Mouse (Mus musculus): ENCODE measurements around the gene Rnf186. TPM values are rescaled to one million over a fixed set of nuclear protein-coding genes. Genes with fewer than 3 reads are reported as not detected.
"Not testable (repeated sequence)": the region's sequence is repeated elsewhere in the genome, so short reads cannot be mapped to it uniquely, and the experiment has no call there.

Gene Rnf186
- polyA plus RNA-seq, 2 experiments from 2014 or later: not detected

DNA sequence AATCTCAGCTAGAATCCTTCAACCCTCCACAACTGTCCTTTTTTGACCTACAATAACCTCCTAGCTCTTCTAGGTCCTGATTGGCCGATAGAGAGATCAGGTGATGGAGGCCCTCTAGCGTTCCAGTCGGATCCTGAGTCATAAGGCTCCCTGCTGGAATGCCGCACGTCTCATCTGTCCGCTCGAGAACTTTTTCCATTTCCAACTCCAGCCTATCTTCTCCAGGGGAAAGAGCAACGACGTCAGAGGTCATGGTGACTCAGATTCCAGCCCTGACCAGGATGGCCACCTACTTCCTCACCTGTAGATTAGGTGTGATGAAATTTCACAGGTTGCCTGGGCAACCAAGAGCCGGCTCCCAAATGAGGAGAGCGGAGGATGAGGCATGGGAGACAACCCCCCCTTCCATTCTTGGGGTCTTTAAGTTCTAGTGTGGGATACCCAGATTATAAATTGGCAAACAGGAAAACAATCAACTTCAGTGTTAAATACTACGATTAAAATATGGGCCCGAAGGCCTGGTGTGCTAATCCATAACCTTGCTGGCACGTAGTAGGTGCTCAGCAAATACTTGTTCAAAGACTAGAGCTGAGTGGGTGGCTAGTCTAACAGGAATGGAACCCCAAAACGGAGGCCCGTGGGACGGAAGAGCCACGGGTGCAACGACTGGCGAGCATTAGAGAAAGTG, 5.4 kb downstream of the Rnf186 start:
- ATAC-seq: peak; percentile 17

DNA sequence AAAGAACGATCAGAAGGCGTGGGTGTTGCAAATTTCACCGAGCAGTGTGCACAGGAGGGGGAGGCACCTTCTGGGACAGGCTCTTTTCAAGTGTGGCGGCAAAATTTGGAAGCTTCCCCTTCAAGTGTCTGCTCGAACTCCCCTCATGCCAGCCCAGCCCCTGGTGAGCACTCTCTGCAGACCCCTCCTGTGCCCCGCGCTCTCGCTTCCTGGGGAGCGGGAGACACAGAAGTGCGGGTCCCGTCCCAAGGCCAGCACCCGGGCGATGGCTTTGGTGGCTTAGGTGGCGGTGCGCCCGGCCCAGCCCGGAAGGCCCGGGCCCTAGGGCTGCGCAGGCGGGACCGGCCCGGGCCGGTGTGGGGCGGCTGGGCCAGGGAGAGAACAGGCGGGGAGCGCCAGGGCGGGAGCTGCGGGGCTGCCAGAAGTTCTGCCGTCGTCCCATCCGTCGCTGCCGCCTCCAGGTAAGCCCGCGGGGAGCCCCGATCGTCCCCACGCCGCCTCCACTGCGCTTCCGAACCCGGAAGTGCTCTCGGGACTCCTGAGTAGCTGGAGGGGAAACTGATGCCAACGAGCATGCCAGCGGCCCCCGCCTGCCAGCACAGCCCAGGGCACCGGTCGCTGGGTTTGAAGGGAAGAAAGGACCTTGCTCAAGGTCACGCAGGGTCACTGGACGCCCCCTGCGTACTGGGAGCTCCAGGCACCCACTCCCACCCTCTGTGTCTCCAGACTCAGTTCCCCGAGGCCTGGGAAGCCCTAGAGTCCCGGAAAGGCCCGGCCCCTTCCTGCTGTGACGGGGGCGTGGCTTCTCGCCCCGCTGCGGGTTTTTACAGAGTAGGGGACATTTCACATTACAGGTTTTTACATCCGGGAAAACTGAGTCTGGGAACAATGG, 6.2 kb downstream of the Rnf186 start, which contains the start of gene Tmco4:
TSS of gene Tmco4 (plus strand) at position 62 of the 892 bp plus-strand sequence.
- peak; percentile 94 for ATAC-seq

DNA sequence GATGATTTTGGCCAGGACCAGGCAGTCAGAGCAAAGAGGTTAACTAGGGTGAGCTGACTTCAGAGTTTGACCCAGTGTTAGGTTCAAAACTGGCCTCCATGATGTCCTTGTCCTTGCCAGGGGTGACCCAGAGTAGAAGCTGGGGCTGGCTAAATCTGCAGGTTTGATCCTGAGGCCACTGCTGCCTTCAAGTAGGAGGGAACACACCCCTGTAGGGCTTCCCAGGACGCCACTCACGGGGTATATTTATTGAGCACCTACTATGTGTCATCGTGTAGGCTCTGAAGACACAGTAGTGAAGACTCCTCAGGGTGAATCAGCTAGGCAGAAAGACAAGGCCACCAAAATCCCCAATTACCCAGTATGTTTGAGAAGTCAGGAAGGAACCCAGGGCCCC, 6.8 kb downstream of the Rnf186 start:
- peak; percentile 5 for ATAC-seq

DNA sequence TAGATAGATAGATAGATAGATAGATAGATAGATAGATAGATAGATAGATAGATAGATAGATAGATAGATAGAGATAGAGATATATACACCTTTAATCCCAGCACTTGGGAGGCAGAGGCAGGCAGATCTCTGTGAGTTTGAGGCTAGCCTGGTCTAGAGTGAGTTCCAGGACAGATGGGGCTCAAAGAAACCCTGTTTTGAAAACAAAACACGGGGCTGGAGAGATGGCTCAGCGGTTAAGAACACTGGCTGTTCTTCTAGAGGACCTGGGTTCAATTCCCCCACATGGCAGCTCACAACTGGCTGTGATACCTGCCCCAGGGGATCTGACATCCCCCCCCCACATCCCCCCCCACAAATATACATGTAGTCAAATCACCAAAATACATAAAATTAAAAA, 7.6 kb downstream of the Rnf186 start:
- ATAC-seq: not testable (repeated sequence)

DNA sequence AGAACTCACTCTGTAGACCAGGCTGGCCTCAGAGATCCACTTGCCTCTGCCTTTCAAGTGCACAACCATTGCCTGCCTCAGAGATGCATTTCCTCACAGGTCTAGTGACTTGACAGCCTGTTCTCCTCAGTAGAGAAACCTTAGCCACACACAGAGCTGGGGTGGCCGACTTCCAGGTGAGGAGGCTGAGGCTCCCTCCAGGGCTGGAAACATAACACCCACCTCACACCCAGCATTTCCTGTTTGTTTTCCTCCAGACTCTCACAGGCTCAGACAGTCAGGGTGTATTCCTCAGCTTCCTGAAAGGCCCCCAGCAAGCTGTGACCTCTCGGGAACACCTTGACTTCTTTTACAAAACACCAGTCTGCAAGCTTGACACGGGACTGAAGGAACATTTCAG, 8.3 kb downstream of the Rnf186 start:
- ATAC-seq: no peak

DNA sequence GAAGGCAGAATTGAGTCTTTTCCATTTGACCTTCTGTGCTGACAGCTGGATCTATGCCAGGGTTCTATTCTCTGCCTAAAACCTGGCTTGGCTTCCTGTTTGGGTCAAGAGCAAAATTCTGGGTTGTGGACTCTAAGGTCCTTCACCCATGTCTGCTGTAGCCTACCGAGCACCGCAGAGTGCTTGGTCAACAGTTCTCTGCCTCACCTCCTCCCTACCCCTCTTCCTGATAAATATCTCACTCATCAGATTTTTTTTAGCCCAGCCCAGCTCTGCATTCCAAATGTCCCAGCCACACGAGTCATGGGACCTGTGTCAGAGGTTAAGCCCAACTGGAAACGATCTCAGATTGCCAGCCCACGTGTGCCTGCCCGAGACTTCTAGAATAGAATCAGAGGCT, 9.1 kb downstream of the Rnf186 start:
- ATAC-seq: no peak

DNA sequence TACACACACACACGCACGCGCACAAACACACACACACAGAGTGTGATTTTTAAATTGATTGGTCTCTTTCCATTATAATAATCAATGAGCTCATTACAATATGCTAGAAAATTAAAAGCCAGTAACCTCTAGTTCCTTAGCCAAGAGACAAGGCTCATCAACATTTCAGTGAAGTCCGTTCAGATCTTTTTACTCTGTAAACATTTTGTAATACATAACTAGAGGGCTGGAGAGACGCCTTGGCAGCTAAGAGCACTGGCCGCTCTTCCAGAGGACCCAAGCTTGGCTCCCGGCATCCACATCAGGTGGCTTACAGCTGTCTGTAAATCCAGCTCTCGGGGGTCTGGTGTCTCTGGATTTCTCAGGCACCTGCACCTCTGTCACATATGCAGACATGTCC, 13.1 kb downstream of the Rnf186 start:
- ATAC-seq: no peak

DNA sequence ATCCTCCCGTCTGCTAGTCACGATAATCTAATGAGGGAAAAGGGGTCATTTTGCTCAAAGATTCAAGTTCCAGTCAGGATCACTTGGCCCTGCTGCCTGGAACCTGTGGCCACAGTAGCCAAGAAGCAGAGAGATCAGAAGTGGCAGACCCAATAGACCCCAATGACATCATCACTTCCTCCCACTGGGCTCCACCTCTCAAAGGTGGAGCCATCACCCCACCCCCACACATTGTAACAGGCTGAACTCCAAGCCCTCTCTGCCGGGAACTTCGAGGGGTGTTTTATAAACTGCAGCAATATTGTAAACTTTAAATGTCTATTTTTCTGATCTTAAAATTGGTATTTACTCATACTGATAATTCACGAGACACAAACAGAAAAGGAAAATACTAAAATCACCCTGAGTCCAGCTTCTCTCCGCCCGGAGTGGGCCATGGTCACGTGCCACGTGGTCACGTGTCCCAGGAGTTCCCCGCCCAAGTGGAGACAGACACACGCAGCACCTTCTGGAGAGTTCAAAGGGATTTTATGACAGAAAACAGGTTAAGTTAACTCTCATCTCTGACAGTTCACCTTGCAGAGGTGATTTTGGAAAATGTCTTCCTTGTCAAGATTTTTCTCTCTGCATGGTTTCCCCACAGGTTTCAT, 14.0 kb downstream of the Rnf186 start:
- no peak for ATAC-seq

DNA sequence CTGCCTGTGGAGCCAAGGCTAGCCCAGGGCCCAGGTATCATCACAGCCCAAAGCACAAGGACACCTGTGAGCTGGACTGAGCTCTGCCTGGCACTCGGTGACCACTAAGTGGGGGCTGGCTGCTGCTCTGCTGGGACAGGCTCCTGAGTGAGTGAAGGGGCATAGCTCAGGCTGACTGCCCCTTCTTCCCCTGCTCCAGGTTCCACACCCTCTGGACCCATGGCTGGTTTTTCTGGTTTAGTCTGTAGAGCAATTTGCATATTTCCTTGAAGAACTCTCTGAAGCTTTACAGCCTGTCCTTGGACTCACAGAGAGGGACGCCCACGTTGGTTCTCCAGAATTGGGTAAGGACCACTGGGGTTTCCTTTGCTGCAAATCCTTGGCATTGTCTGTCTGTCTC, 16.5 kb downstream of the Rnf186 start:
- no peak for ATAC-seq

DNA sequence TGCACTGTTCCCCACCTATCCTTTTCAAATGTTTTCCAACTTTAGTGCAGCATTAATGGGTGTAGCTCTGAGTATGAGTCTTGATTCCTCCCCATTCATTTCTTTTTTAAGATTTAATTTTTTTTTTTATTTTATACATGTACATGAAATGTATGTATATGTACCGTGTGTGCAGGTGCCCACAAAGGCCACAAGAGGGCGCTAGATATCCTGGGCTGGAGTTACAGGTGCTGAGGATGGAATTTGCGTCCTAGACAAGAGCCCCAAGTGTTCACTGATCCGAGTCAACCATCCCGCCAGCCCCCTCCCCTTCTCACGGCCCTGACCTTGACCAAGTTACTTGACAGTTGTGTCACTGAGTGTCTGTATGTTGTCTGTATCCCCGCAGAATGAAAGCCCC, 17.8 kb downstream of the Rnf186 start:
- no peak for ATAC-seq

DNA sequence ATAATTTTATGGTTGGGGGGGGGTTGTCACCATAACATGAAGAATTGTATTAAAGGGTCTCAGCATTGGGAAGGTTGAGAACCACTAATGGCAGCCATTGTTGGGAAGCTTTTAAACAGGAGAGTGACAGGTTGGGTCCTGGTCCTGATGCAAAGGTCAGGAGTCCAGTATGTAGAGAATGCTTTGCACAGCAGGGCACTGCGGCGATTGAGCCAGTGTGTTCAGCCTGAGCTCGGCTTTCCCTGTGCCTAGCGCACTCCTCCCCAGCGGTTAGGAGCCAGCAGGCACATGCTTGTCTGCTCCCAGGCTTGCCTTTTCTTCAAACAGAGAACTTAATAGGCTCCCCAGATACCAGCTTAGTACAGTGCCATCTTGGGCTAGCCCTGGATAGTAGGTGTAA, 19.4 kb downstream of the Rnf186 start:
- no peak for ATAC-seq

DNA sequence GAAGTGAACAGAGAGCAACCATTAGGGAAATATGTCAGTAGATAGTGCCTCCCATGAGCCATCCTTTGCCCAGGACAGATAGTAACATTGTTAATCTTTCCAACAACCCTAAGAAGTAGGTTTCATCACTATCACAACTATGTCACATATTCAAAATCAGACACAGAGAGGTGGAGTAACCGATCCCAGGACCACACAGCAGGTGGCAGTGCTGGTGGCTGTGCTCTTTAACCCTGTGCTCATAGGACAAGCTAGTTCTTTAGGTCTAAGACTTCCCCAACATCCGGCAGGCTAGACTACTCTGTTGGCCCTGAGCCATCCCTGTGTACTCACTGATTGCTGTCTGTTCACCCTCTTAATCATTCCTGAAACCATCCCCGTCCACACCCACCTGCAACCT, 27.5 kb downstream of the Rnf186 start:
- no peak for ATAC-seq

DNA sequence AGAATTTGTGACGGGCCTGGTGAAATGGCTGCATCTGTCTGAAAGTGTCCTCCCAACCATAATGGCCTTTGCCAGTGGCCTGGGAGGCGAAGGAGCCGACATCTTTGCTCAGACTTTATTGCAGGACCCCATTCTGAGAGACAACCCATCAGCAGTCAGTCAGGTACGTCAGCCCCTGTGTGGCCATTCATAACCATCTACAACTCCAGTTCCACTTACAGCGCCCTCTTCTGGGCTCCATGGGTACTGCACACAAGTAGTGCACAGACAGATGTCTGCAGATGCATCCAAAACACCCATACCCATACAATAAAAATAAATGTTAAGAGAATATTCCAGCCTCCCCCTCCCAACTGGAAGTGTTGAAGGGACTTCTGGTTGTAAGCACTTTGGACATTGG, 29.5 kb downstream of the Rnf186 start:
- no peak for ATAC-seq

DNA sequence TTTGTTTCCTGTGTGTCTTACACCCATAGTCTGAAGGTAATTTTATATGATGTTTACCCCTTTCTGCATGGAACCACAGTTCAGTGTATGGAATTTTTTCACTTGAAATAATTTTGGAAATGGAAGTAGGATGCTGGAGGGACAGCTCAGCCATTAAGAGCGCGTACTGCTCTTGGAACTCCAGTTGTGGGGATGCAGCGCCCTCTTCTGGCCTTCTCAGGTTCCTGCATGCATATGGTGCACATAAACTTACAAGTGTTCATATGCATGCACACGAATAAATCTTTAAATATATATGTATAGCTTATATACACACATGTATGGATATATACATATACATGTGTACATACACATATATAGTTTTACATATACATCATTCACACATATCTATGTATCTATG, 30.2 kb downstream of the Rnf186 start:
- ATAC-seq: no peak

DNA sequence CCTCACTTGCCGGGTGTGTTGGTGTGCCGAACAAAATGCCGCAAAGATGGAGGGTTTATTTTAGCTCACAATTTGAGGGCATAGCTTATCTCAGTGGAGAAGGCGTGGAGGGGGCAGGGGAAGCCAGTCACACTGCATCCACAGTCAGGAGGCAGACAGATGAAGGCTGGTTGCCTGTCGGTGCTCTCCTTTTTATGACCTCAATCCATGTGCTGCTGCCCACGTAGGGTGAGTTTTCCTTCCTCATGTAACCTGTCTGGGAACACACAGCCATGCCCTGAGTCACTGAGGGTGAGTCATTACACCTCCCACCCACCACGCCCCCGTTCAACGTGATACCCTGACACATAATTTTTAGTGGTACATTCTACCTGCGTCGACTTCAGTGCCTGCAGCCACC, 31.7 kb downstream of the Rnf186 start:
- no peak for ATAC-seq

DNA sequence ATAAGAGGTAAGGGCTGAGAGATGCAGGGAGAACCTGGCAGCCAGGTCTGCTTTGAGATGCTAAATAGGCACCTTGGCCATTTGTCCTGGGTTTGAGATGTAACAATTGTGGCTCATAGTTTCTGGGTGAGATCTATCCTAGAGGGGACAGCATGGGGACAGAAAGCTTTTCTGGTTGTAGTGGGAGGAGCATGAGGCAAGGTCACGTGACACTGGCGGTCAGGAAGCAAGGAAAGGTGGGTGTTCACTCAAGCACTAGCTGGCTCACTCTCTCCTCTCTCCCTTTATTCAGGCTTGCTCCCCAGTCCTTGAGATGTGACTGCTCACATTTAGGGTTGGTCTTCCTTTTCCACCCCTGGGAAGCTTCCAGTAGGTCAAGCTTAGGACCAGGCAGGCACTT, 34.1 kb downstream of the Rnf186 start:
- ATAC-seq: no peak

DNA sequence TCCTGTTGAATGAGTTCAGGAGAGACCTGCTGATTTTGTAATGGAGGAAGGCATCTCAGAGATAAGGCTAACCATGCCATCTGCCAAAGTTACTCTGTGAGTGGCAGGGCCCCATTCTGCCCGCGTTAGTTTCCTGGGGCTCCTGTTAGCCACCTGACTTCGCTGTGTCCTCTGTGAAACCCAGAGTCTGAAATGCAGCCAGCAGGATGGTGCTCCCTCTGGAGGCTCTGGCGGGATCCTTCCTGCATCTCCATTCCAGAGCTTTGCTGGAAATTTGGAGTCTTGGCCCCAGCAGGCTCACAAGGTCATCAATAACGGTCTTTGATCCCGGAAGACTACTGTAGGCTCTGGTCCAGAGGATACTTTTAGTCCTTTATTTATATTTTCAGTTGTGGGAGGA, 34.5 kb downstream of the Rnf186 start:
- no peak for ATAC-seq

DNA sequence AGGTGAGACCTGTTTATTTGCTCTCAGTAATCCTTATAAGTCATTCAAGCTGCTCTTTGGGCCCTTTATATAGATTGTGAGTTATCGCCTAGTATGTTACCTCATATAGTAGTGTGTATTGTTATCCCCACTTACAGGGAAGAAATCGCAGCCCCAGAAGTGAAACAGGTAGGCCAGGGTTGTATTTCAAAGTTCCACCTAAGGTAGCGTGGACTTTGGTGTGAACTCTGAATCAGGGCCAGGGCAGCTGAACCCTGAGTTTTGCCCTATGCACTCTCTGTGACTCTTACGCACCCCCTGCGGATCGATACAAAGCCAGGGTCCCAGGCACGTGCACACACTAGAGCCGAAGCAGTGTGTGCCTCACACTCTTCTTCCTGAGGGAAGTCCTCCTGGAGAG, 37.2 kb downstream of the Rnf186 start:
- ATAC-seq: no peak

DNA sequence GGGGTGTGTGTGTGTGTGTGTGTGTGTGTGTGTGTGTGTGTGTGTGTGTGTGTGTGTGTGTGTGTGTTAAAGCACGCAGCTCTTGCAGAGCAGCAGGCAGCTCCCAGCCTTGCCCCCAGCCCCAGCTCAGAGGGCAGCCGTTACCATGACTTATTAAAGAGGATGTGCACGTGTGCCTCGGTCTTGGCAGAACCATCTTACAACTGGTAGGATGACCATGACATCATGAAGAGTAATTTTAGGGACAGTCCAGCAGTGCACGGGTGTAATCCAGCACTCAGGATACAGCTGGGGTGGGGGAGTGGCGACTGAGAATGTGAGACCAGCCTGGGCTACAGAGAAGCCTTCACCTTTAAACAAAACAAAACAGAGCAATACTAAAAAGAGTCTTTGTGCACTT, 38.3 kb downstream of the Rnf186 start:
- ATAC-seq: no peak

DNA sequence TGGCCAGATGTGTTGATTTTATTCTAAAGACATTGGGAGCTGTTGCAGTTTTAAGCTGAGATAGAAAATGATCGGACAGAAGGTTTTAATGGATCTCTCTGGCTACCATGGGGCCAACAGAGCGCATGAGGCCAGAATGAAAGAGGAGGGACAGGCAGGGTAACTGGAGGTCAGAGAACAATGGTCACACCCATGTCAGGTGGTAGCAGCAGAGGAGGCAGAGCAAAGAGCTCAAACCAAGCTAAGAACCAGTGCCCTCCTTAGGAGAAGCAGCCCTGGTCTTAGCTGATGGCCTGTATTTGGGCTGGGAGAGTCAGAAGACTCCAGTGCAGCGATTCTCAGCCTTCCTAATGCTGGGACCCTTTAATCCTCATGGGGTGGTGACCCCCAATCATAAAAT, 40.4 kb downstream of the Rnf186 start:
- no peak for ATAC-seq

DNA sequence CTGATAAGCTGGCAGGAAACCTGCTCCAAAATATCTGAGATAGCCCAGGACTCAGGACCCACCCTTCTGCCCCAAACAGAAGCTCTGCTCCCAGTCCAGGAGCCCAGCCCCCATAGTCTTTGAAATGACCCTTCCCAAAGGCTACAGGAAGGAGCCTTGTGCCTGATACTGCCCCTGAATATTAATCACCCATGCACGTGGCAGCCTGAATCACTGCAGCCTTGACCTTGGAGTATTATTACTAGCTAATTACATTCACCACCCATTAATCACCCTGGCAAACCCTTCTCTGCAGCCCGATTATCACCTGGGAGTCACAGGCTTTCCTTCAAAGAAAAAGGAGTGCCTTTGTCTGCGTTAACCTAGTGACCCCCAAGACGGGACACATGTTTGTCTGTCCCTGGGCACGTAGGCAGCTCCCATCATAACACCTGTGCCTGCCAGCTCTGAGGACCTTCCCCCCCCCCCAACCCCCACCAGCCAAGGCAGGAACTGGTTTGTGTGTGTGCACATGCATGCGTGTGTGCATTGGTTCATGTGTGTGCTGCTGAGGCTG, 41.1 kb downstream of the Rnf186 start:
- ATAC-seq: no peak

DNA sequence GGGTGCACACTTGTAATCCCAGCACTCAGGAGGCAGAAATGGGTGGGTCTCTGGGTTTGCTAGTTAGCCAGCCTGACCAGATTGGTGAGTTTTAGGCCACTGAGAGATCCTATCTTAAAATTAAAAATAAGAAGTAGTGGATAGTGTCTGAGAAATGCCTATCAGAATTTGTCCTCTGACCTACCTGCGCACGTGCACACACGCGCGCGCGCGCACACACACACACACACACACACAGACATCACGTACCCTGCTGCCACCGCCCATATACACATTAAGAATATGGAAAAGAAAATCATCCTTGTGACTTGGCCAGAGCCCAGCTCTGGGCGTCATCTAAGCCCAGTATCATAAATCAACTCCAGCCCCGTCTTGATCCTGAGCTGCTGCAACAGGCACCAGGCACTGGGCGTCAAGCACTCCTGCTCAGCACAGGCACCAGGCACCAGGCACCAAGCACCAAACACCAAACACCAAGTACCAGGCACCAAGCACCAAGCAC, 44.3 kb downstream of the Rnf186 start:
- ATAC-seq: no peak

DNA sequence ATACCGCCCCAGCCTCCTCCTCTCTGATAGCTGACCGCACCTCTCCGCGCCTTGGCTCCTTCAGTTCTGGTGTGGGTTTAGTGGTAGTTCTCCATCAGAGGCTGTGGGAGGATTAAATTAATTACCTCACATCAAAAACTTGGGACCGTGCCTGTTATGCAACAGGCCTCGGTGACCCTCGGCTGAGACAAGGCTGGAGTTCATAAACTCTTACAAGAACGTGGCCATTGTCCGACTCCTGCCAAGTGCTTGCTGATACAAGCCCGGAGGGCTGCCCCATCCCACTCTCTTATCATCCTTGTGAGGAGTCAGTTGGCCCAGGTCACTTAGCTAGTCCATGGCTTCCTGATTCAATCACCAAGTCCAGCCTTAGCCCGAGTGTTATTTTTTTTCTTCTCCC, 46.4 kb downstream of the Rnf186 start:
- ATAC-seq: no peak
